Mouse (Mus musculus): ENCODE measurements around the gene Rrp12.
A peak's percentile ranks its signal among the peaks of the same experiment; 100 is the strongest.
"Not testable (repeated sequence)": the region's sequence is repeated elsewhere in the genome, so short reads cannot be mapped to it uniquely, and the experiment has no call there.

Rrp12 gene

GRCm38 (mm10) chr19:41905246-41905645, 9.3 kb upstream of the Rrp12 start:
- DNase-seq: no peak

DNA sequence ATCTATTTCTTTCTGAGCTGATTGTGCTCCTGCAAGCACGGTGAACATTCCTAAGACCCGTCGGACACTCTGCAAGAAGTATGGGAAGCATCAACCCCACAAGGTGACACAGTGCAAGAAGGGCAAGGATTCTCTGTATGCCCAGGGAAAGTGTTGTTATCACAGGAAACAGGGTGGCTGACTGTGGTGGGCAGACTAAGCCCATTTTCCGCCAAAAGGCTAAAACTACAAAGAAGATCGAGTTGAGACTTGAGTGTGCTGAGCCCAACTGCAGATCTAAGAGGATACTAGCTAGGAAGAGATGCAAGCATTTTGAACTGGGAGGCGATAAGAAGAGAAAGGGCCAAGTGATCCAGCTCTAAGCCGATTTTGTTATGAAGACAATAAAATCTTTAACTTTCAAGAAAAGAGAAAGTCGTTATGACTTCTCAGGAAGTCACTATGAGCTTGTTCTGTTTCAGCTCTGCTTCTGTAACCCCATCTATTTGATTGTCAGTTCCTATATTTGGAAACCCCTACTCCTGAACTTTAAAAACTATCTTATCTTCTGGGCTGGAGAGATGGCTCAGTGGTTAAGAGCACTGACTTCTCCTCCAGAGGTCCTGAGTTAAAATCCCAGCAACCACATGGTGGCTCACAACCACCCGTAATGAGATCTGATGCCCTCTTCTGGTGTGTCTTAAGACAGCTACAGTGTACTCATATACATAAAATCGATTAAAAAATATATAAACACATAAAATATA, 7.0 kb upstream of the Rrp12 start:
- no peak for DNase-seq

DNA sequence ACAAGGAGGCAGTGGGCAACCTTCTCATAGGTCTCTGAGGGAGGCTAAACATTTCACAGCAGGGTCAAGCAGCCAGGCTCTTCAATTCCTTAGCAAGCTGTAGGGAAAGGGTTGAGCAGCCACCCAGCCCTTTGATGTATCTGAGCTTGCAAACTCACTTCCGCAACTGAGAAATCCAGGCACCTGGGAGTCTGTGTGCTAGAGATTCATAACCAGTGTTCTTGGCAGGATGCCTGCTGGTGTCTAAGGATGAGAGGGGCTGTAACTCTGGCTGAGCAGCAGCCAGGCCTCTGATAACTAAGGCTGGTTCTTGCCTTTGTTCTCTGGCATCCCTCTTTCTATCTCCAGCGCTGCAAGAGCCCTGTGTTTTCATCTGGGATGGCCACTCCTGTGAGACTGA, 5.7 kb upstream of the Rrp12 start:
- no peak for DNase-seq

DNA sequence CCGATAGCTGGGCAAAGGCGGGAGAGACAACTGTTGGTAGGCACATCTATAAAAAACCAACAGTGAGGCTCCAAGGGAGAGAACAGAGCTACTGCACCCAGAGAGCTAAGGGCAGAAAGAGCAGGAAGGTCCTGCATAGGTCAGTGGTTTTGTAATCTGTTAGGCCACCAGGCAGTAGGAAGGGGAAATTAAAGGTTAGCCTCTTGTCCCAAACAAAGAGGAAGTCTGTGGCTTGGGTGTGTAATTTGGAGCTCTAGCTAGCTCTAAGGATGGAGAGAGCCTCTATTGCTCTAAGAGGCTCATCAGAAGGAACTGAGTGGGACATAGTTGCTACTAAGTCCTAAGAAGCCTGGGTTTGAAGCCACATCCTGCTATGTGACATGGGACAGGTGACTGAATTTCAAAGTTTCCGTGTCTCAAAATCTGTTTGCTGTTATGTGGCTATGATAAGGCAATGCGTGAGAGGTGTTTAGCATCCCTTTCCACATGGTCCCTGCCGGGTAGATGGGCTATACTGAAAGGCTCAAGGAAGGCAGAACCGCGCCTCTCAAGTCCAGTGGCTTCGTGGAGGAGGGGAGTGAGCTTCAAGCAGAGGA, 4.6 kb upstream of the Rrp12 start:
- no peak for DNase-seq

DNA sequence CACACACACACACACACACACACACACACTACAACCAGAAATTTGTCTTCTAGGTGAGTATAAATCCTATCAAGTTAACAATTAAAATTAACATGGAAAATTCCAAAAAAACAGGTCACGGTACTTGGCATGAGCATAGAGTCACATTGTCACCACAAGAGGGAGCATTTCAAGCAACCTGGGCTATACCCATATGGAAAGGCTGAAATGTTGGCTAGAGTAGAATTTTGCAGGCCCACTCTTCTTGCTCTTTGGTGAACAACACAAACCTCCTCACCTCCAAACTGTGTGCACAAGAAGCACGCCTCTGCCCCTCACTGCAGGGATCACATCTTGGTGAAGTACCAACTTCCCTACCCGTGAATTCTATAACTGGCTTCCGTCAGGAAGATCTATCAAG, 2.9 kb upstream of the Rrp12 start:
- peak; percentile 41 for DNase-seq

GRCm38 (mm10) chr19:41896319-41896711, 342 bp upstream of the Rrp12 start:
- no peak for DNase-seq

DNA sequence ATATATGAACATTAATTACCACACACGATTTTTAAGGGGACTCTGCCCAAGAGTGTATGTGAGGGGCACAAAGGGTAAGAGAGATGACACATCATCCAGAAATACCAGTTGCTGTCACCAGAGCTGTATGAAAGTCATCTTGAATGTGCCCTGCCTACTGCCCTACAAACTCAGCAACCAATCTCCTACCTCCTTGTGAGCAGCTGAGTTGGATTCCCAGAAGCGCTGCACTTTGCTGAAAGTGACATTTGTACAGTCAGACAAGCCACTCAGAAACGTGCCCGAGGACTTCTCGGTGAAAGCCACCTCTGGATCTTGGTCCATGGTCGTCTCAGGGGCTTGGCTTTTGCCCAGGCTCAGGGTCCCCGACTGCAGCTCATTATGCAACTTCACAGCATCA, 1.0 kb downstream of the Rrp12 start:
- DNase-seq: no peak

DNA sequence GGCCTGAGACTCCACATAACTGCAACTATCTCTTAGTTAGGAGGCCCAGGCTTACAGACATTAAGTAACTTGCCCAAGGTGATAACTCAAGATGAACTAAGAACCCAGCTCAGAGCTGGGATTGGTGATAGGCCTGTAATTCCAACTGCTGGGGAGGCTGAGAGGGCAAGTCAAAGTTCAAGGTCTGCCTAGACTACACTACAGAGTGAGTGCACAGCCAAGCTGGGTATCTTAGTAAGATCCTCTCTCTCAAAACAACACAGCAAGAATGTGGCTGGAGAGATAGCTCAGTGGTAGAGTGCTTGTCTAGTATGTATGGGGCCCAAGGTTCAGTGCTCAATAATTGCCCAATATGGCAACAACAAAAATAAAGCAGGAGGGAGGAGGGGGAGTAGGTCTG, 7.8 kb downstream of the Rrp12 start:
- no peak for DNase-seq

GRCm38 (mm10) chr19:41883882-41884281, 12.1 kb downstream of the Rrp12 start:
- DNase-seq: no peak

GRCm38 (mm10) chr19:41881842-41882241, 14.1 kb downstream of the Rrp12 start:
- no peak for DNase-seq

- DNase-seq: no peak
These were observed 21.6 kb downstream of the Rrp12 start for GRCm38 (mm10) chr19:41874356-41874755.

DNA sequence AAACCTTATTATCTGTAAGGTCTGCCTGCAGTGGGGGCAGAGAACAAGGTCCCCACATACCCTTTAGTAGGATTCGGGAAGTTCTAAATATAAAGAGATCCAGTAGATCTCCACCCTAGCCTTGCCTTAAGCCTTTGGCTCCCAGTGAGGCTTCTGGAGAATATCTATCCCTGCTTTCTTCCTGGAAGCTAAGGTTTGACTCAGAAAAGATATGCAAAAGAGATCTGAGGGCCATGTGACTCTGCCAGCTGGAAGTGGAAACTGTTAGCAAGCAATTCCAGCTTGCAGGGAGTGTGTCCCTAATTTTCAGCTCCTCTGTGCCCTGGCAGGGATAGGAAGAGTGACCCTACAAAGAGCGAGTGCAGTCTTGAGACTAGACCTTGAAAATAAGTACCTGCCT, 23.7 kb downstream of the Rrp12 start:
- no peak for DNase-seq

GRCm38 (mm10) chr19:41869946-41870345, 26.0 kb downstream of the Rrp12 start:
- DNase-seq: not testable (repeated sequence)

GRCm38 (mm10) chr19:41869296-41869695, 26.7 kb downstream of the Rrp12 start:
- no peak for DNase-seq

GRCm38 (mm10) chr19:41866707-41867106, 29.3 kb downstream of the Rrp12 start:
- DNase-seq: no peak

DNA sequence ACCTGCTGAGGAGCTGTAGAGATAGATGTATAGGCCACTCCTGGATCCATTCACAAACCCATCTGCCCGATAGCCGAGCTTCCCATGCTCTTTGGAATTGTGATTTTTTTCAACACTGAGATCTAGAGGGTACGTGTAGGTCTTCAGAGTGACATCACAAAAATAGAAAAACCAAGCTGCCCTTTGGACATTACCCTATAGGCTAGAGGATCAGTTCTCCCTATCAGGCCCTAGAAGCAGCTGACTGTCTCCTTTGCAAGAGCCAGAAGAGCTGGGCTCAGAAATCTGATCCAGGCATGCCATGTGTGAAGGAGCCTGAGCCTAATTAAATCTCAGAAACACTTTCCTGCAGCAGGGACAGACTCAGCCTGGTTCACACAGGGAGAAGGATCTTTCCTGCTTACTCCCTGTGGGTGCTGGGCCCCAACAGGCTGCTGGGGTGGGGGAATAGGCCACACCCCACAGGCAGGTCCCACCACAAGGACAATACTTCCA, 38.1 kb downstream of the Rrp12 start:
- DNase-seq: no peak

GRCm38 (mm10) chr19:41857086-41857762, 38.7 kb downstream of the Rrp12 start:
- no peak for DNase-seq

DNA sequence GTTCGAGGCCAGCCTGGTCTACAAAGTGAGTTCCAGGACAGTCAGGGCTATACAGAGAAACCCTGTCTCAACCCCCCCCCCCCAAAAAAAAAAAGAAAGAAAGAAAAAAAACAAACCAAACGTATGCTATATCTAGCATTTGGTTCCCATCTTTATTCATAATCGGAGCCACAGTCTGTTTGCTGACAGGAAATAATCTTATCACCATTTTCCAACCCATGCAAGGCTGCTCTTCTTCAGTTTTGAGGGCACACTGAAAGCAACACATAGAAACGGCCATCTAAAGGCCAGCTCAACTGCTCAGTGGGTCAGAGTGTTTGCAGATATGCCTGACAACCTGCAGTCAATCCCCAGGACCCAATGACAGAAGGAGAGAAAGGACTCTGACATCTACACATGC, 43.5 kb downstream of the Rrp12 start:
- no peak for DNase-seq

DNA sequence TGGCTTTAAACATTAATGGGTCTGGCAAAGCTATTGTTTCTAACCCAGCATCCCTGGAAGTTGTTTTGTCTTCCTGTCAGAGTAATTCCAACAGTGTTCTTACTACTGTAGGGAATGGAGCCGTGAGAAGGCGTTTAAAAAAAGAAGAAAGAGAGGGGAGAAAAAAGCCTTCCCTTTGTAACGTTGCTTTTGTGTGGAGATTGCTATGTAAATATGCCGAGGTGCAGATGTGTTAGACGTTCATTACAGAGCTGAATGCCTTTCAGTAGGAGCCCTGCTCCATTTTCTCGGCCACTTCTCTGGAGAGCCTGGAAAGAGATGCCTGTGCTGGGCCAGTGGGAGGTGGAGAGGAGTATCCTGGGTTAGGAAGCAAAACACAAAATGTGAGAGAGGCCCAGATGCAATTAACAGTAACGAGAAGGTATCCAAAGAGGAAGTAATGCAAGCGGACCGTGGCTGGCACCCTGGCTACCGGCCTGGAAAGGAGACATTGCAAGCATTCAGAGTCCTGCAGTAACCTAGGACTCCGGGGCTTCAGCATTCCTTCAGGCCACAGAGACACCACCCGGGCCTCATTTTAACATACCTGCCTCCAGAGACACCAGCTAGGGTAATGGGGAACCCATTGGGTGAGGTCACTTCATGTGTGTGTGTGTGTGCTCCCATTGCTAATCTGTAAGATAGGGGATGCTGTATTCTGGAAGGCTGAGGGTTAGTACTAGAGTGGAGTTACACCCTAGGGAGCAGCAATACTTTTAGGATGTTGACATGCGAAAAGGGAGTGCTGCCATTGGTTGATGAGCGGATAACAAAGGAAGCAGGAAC, 45.0 kb downstream of the Rrp12 start:
- DNase-seq: no peak

GRCm38 (mm10) chr19:41850021-41850718, 45.8 kb downstream of the Rrp12 start:
- no peak for DNase-seq

GRCm38 (mm10) chr19:41847992-41848851, 47.8 kb downstream of the Rrp12 start, which contains the start of gene Frat2:
Gene Frat2 (minus strand): TSS chr19:41848132.
- peak; percentile 91 for DNase-seq

Data from kidney, adult 18-20 months (tissue).